Mouse (Mus musculus) lung, postnatal 0 days (tissue): Measurements from ENCODE around the gene Pak7.
"Not testable (repeated sequence)": the region's sequence is repeated elsewhere in the genome, so short reads cannot be mapped to it uniquely, and the experiment has no call there.

Experiments
- CTCF ChIP-seq: IDR thresholded peaks from 2 replicates; pipeline ENCODE4 v1.5.1; 2016; ENCODE audit warnings: antibody characterized with exemption, mild to moderate bottlenecking
- EP300 ChIP-seq: IDR thresholded peaks from 2 replicates; pipeline ENCODE4 v1.6.1; 2016; ENCODE audit warnings: antibody characterized with exemption, mild to moderate bottlenecking, control low read depth

GRCm38 (mm10) chr2:136241960-136242359 is 145.8 kb downstream of the Pak7 start:
- not testable (repeated sequence) for TF ChIP-seq CTCF, EP300
